Mouse (Mus musculus): Measurements from ENCODE around the gene Mreg. TPM values are rescaled to one million over a fixed set of nuclear protein-coding genes. Genes with fewer than 3 reads are reported as not detected.

The Mreg gene
- polyA plus RNA-seq, 1 experiment, result 0.79 TPM

- TF ChIP-seq POLR2A (IDR thresholded peaks at IDR 0.05; ENCODE audit: borderline replicate concordance, extremely low read depth, insufficient read depth, insufficient read length, poor library complexity, severe bottlenecking), result no peak
- no peak for TF ChIP-seq CTCF (IDR thresholded peaks at IDR 0.05; ENCODE audit: borderline replicate concordance, extremely low read depth, insufficient read depth, insufficient read length)
- DNase-seq (ENCODE audit: low read depth), result no peak
Measured at GRCm38 (mm10) chr1:72160321-72160720, 51.8 kb downstream of the Mreg start.

- no peak for DNase-seq (ENCODE audit: low read depth)
- TF ChIP-seq POLR2A (IDR thresholded peaks at IDR 0.05; ENCODE audit: borderline replicate concordance, extremely low read depth, insufficient read depth, insufficient read length, poor library complexity, severe bottlenecking) (no peak), CTCF (IDR thresholded peaks at IDR 0.05; ENCODE audit: borderline replicate concordance, extremely low read depth, insufficient read depth, insufficient read length) (no peak)
Measured at GRCm38 (mm10) chr1:72145041-72145440, 67.1 kb downstream of the Mreg start.

GRCm38 (mm10) chr1:72144426-72144825, 67.7 kb downstream of the Mreg start:
- no peak for DNase-seq (ENCODE audit: low read depth)
- TF ChIP-seq POLR2A (IDR thresholded peaks at IDR 0.05; ENCODE audit: borderline replicate concordance, extremely low read depth, insufficient read depth, insufficient read length, poor library complexity, severe bottlenecking) (no peak), CTCF (IDR thresholded peaks at IDR 0.05; ENCODE audit: borderline replicate concordance, extremely low read depth, insufficient read depth, insufficient read length) (no peak)

GRCm38 (mm10) chr1:72141893-72142480, 70.1 kb downstream of the Mreg start:
- no peak for TF ChIP-seq POLR2A (IDR thresholded peaks at IDR 0.05; ENCODE audit: borderline replicate concordance, extremely low read depth, insufficient read depth, insufficient read length, poor library complexity, severe bottlenecking)
- peak; percentile 96 for TF ChIP-seq CTCF (IDR thresholded peaks at IDR 0.05; ENCODE audit: borderline replicate concordance, extremely low read depth, insufficient read depth, insufficient read length)
- DNase-seq (ENCODE audit: low read depth), result peak; percentile 96

GRCm38 (mm10) chr1:72136101-72136500, 76.0 kb downstream of the Mreg start:
- TF ChIP-seq CTCF (IDR thresholded peaks at IDR 0.05; ENCODE audit: borderline replicate concordance, extremely low read depth, insufficient read depth, insufficient read length) (no peak), POLR2A (IDR thresholded peaks at IDR 0.05; ENCODE audit: borderline replicate concordance, extremely low read depth, insufficient read depth, insufficient read length, poor library complexity, severe bottlenecking) (no peak)
- no peak for DNase-seq (ENCODE audit: low read depth)

- TF ChIP-seq CTCF (IDR thresholded peaks at IDR 0.05; ENCODE audit: borderline replicate concordance, extremely low read depth, insufficient read depth, insufficient read length), result no peak
- TF ChIP-seq POLR2A (IDR thresholded peaks at IDR 0.05; ENCODE audit: borderline replicate concordance, extremely low read depth, insufficient read depth, insufficient read length, poor library complexity, severe bottlenecking), result no peak
- no peak for DNase-seq (ENCODE audit: low read depth)
Measured at GRCm38 (mm10) chr1:72134534-72134933, 77.6 kb downstream of the Mreg start.

- peak; percentile 94 for DNase-seq (ENCODE audit: low read depth)
- TF ChIP-seq POLR2A (IDR thresholded peaks at IDR 0.05; ENCODE audit: borderline replicate concordance, extremely low read depth, insufficient read depth, insufficient read length, poor library complexity, severe bottlenecking) (no peak), CTCF (IDR thresholded peaks at IDR 0.05; ENCODE audit: borderline replicate concordance, extremely low read depth, insufficient read depth, insufficient read length) (peak; percentile 98)
Measured at GRCm38 (mm10) chr1:72123434-72124297, 88.4 kb downstream of the Mreg start.

- DNase-seq (ENCODE audit: low read depth), result peak; percentile 60
- TF ChIP-seq CTCF (IDR thresholded peaks at IDR 0.05; ENCODE audit: borderline replicate concordance, extremely low read depth, insufficient read depth, insufficient read length), result no peak
- TF ChIP-seq POLR2A (IDR thresholded peaks at IDR 0.05; ENCODE audit: borderline replicate concordance, extremely low read depth, insufficient read depth, insufficient read length, poor library complexity, severe bottlenecking), result no peak
Measured at GRCm38 (mm10) chr1:72121608-72122185, 90.4 kb downstream of the Mreg start.

- DNase-seq (ENCODE audit: low read depth), result no peak
- TF ChIP-seq CTCF (IDR thresholded peaks at IDR 0.05; ENCODE audit: borderline replicate concordance, extremely low read depth, insufficient read depth, insufficient read length), result no peak
- TF ChIP-seq POLR2A (IDR thresholded peaks at IDR 0.05; ENCODE audit: borderline replicate concordance, extremely low read depth, insufficient read depth, insufficient read length, poor library complexity, severe bottlenecking), result no peak
Measured at GRCm38 (mm10) chr1:72119981-72120380, 92.1 kb downstream of the Mreg start.

GRCm38 (mm10) chr1:72114206-72114605, 97.9 kb downstream of the Mreg start:
- TF ChIP-seq POLR2A (IDR thresholded peaks at IDR 0.05; ENCODE audit: borderline replicate concordance, extremely low read depth, insufficient read depth, insufficient read length, poor library complexity, severe bottlenecking) (no peak), CTCF (IDR thresholded peaks at IDR 0.05; ENCODE audit: borderline replicate concordance, extremely low read depth, insufficient read depth, insufficient read length) (no peak)
- no peak for DNase-seq (ENCODE audit: low read depth)

Other genes starting within 250 kb of the Mreg start
- 4.5 and 5.0 TPM in 2 replicates for gene Pecr, start 72.0 kb upstream of the Mreg start, polyA plus RNA-seq (2012; rRNA removed)
- 21.4 and 27.8 TPM in 2 replicates for gene Tmem169, start 72.1 kb upstream of the Mreg start, polyA plus RNA-seq (2012; rRNA removed)
- gene Xrcc5, start 95.1 kb upstream of the Mreg start, polyA plus RNA-seq (2012; rRNA removed), result 11.0 and 11.4 TPM in 2 replicates

Measured in brain, embryonic 14.5 days (tissue).